Mouse (Mus musculus): Measurements from ENCODE around the gene Maml3. TPM values are rescaled to one million over a fixed set of nuclear protein-coding genes. Genes with fewer than 3 reads are reported as not detected.

Gene Maml3
- polyA plus RNA-seq, 1 experiment from 2014 or later = 8.2 TPM

DNA sequence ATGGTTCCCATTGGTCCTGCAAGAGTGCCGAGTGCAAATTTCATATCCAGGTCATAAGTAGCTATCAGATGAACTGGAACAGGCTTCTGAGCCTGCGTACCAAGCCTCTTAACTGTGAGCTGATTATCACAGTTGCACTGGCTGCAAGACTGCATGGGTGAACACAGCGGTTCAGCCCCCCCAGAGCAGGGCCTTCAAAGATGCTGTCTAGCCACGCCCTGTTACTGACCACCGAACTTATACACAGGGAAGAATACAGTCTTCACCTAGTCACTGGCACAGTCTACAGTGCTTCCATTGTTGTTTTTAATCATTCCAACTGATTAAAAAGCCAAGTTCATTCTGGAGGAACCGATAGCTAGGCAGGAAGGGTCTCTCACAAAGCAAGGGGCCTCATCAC is 287.5 kb downstream of the Maml3 start:
- Histone ChIP-seq H3K4me1 (replicated peaks) (peaks cover 37% of the 10 kb centered on the region), H3K4me3 (no peak overlapping the region), H3K27me3 (no peaks in the 10 kb centered on the region), H3K4me2 (no peak overlapping the region), H3K9ac (peak overlapping the region; percentile 35; the same call in 1 of the 2 replicates), H3K27ac (peak overlapping the region; percentile 79), H3K9me3 (no peaks in the 10 kb centered on the region), H3K36me3 (no peaks in the 10 kb centered on the region)
- 65% methylated on average over 6 of the region's 6 CpGs for WGBS
- ATAC-seq (ENCODE audit: low FRiP score) = no peak; the same call in 1 of the 2 replicates

DNA sequence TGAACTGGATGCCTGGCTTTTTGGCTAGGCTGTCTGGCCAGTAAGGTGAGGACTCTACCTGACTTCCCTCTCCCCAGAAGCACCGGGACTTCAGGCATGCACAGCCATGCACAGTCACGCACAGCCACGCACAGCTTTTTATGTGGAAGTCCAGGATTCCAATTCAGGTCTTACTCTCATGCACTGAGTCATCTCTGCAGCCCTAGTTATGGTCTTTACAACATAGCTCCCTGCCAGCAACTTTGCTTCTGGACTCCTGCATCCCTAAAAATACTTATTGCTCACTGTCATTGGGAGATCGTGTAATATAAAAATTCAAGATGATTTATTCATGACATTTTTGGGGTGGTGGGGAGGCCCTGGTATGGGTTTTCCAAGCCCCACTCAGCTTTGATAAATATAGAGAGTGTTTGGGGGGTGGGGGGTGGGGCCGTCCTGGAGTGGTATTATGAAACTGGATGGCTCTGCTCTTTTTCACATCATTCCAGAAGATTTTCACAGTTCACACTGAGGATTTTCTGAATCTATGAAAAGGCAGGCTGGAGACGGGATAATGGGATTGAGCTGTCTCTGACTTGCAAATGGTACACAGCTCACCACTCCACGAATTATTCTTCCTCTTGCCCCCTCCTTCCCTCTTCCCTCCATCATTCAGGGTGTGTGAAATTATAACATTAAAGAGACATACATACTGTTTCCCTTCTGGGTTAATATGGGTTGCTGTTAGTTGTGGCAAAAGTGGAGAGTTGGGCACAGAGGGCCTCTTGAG is 288.2 kb downstream of the Maml3 start:
- Histone ChIP-seq H3K9ac (no peak overlapping the region), H3K27ac (peak overlapping the region; percentile 79), H3K9me3 (no peaks in the 10 kb centered on the region), H3K4me1 (replicated peaks) (peaks cover 37% of the 10 kb centered on the region), H3K36me3 (no peaks in the 10 kb centered on the region), H3K4me2 (no peak overlapping the region), H3K27me3 (no peaks in the 10 kb centered on the region), H3K4me3 (no peak overlapping the region)
- ATAC-seq (ENCODE audit: low FRiP score) = no peak
- 80% methylated on average over 7 of the region's 7 CpGs for WGBS

GRCm38 (mm10) chr3:51814073-51814472 is 290.8 kb downstream of the Maml3 start:
- 84% methylated on average over 4 of the region's 4 CpGs for WGBS
- H3K27ac ChIP-seq = no peak overlapping the region
- no peaks in the 10 kb centered on the region for H3K9me3 ChIP-seq
- ATAC-seq (ENCODE audit: low FRiP score) = no peak
- no peaks in the 10 kb centered on the region for H3K27me3 ChIP-seq
- peaks cover 52% of the 10 kb centered on the region for H3K4me1 ChIP-seq (replicated peaks)
- no peaks in the 10 kb centered on the region for H3K36me3 ChIP-seq
- no peak overlapping the region for H3K4me3 ChIP-seq
- no peak overlapping the region for H3K9ac ChIP-seq
- H3K4me2 ChIP-seq = no peak overlapping the region

- WGBS = 91% methylated on average over 5 of the region's 5 CpGs
- Histone ChIP-seq H3K4me3 (no peak overlapping the region), H3K27me3 (no peaks in the 10 kb centered on the region), H3K36me3 (no peaks in the 10 kb centered on the region), H3K4me1 (replicated peaks) (peaks cover 54% of the 10 kb centered on the region), H3K9me3 (no peaks in the 10 kb centered on the region), H3K27ac (peak overlapping the region; percentile 45; the same call in 1 of the 2 replicates), H3K9ac (no peak overlapping the region), H3K4me2 (no peak overlapping the region)
- no peak for ATAC-seq (ENCODE audit: low FRiP score)
These were observed 291.7 kb downstream of the Maml3 start for GRCm38 (mm10) chr3:51813186-51813585.

GRCm38 (mm10) chr3:51810731-51811130 is 294.1 kb downstream of the Maml3 start:
- Histone ChIP-seq H3K9ac (no peak overlapping the region), H3K4me3 (no peak overlapping the region), H3K36me3 (no peaks in the 10 kb centered on the region), H3K9me3 (no peaks in the 10 kb centered on the region), H3K27me3 (no peaks in the 10 kb centered on the region), H3K4me2 (no peak overlapping the region), H3K4me1 (replicated peaks) (peaks cover 64% of the 10 kb centered on the region), H3K27ac (peak overlapping the region; percentile 1; the same call in 1 of the 2 replicates)
- WGBS = 49% methylated on average over 7 of the region's 7 CpGs
- no peak for ATAC-seq (ENCODE audit: low FRiP score)

- Histone ChIP-seq H3K27me3 (no peaks in the 10 kb centered on the region), H3K4me3 (no peak overlapping the region), H3K4me1 (replicated peaks) (peaks cover 73% of the 10 kb centered on the region), H3K36me3 (no peaks in the 10 kb centered on the region), H3K9ac (no peak overlapping the region), H3K27ac (peak overlapping the region; percentile 81), H3K9me3 (no peaks in the 10 kb centered on the region), H3K4me2 (no peak overlapping the region)
- 38% methylated on average over 7 of the region's 7 CpGs for WGBS
- ATAC-seq (ENCODE audit: low FRiP score) = no peak
These were observed 295.1 kb downstream of the Maml3 start for GRCm38 (mm10) chr3:51809822-51810221.

- Histone ChIP-seq H3K4me1 (replicated peaks) (peaks cover 83% of the 10 kb centered on the region), H3K9me3 (no peaks in the 10 kb centered on the region), H3K27me3 (no peaks in the 10 kb centered on the region), H3K27ac (peak overlapping the region; percentile 81), H3K4me2 (no peak overlapping the region), H3K4me3 (no peak overlapping the region), H3K9ac (no peak overlapping the region), H3K36me3 (no peaks in the 10 kb centered on the region)
- peak; percentile 32; the same call in 1 of the 2 replicates for ATAC-seq (ENCODE audit: low FRiP score)
- 56% methylated on average over 16 of the region's 16 CpGs for WGBS
These were observed 296.6 kb downstream of the Maml3 start for GRCm38 (mm10) chr3:51807981-51808870.

DNA sequence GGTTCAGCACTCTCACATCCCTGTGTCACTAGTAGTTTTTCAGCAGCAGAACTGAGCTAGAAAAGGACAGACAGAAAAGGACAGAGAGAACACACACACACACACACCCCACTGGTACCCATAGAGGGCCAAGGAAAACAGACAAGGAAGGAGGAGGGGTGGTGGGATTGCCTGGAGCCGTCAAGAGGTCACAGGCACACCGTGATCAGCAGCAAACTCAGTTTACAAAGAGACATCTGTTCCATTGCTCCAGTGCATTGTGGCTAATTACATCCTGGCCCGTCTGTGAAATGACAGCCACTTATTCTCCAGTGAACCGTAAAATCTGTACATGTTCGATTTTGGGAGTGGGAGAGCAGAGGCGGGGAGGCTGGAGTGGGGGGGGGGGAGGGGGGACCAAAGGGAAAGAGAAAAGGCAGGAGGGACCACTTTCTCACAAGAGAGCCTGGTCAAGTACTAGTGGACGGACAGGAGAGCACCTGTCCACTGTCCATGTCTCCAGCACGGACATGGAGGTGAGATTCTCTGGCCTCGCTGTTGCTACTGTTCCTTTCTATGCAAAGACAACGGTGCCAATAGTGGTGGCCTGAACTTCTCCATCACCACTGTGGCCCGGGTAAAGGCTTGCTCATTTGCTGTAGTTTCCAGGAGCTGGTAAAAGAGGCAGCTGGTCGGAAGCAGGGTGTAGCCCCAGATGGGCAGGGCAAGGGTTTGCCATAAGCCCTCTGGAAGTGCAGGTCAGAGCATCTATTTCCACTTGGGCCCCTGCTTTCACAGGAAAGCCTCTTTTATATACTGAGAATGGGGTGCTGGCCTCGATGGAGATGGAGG is 299.2 kb downstream of the Maml3 start:
- peak overlapping the region; percentile 13; the same call in 1 of the 2 replicates for H3K9ac ChIP-seq
- H3K36me3 ChIP-seq = no peaks in the 10 kb centered on the region
- no peaks in the 10 kb centered on the region for H3K27me3 ChIP-seq
- 11% methylated on average over 13 of the region's 13 CpGs for WGBS
- no peaks in the 10 kb centered on the region for H3K9me3 ChIP-seq
- no peak overlapping the region for H3K4me3 ChIP-seq
- no peak overlapping the region for H3K4me2 ChIP-seq
- peak; percentile 67 for ATAC-seq (ENCODE audit: low FRiP score)
- H3K27ac ChIP-seq = peak overlapping the region; percentile 79
- H3K4me1 ChIP-seq (replicated peaks) = peaks cover 81% of the 10 kb centered on the region

DNA sequence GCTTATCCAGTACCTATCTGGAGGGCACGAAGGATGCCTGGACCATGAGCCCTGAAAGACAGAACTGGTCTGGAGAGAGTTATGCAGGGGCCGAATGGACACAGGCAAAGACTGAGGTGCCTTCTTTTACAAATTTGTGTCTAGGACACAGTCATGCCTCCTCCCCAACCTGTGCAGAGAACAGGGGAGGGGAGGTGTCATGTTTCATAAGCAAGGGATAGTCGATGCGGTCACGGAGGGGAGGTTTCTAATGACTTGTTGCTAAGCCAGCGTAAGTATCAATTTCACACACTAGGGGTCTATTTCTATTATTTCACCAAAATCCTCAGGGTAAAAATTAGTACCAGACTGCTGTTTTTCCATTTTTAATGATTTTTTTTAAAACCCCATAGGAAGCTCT is 301.0 kb downstream of the Maml3 start:
- H3K4me3 ChIP-seq = no peak overlapping the region
- no peaks in the 10 kb centered on the region for H3K27me3 ChIP-seq
- no peak overlapping the region for H3K4me2 ChIP-seq
- H3K9me3 ChIP-seq = no peaks in the 10 kb centered on the region
- 57% methylated on average over 6 of the region's 6 CpGs for WGBS
- no peaks in the 10 kb centered on the region for H3K36me3 ChIP-seq
- H3K27ac ChIP-seq = no peak overlapping the region
- H3K4me1 ChIP-seq (replicated peaks) = peaks cover 73% of the 10 kb centered on the region
- ATAC-seq (ENCODE audit: low FRiP score) = no peak
- H3K9ac ChIP-seq = no peak overlapping the region

DNA sequence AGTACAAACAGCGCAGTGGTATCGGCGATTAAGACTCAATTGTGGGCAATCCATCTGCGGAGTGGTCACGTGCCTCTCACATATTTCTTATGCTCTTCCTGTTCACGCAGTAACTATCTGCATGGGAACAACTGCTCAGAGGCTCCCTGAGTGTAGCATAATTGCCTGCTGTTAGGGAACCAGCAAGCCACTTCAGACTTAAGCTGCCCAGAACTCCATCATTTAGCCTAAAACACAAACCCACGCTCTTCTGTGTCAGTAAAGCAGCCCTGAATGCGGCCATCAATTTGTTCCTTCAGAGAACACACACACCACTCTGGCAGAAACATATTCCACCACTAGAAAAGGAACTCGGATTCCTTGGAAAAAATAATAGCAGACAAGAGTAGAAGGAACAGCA is 305.2 kb downstream of the Maml3 start:
- Histone ChIP-seq H3K36me3 (no peaks in the 10 kb centered on the region), H3K27me3 (no peaks in the 10 kb centered on the region), H3K4me2 (no peak overlapping the region), H3K27ac (peak overlapping the region; percentile 58; the same call in 1 of the 2 replicates), H3K9ac (no peak overlapping the region), H3K4me3 (no peak overlapping the region), H3K4me1 (replicated peaks) (peaks cover 70% of the 10 kb centered on the region), H3K9me3 (no peaks in the 10 kb centered on the region)
- no peak for ATAC-seq (ENCODE audit: low FRiP score)
- WGBS = 81% methylated on average over 9 of the region's 9 CpGs

DNA sequence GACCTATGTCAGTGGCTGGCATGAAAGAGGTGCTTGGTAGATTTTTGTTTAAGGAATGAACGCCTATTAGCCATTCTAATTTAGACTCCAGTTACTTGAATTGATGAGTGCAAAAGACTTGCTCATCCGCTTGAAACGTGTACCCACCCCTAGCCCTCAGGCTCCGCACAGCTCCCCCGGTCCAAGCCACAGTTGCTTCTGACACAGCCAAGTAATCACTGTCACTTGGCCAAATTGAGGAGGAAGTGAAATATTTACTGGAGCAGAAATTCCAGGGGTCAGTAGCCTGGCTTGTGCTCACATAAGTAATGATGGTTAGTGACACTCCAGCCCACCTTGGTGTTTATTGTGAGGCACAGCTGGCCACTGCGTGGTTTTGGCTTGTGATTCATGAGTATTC is 308.0 kb downstream of the Maml3 start:
- WGBS = 28% methylated on average over 6 of the region's 6 CpGs
- Histone ChIP-seq H3K4me2 (peak overlapping the region; percentile 22), H3K4me1 (replicated peaks) (peaks cover 53% of the 10 kb centered on the region), H3K9ac (peak overlapping the region; percentile 26; the same call in 1 of the 2 replicates), H3K36me3 (no peaks in the 10 kb centered on the region), H3K9me3 (no peaks in the 10 kb centered on the region), H3K27me3 (no peaks in the 10 kb centered on the region), H3K27ac (peak overlapping the region; percentile 53), H3K4me3 (no peak overlapping the region)
- ATAC-seq (ENCODE audit: low FRiP score) = no peak

Measured in hindbrain, embryonic 13.5 days (tissue).